Mouse (Mus musculus) megakaryocyte, embryonic 14.5 days (primary cell): ENCODE data around the gene Polr2e.

Experiments used
- FLI1 ChIP-seq: IDR thresholded peaks from 2 replicates; pipeline ENCODE4 v1.6.1; 2012; ENCODE audit warnings: low read length, inconsistent platforms, mixed read lengths
- GATA1 ChIP-seq: IDR thresholded peaks from 3 replicates; pipeline ENCODE4 v1.6.1; 2012; ENCODE audit warnings: mixed read lengths, low read length, inconsistent platforms, borderline replicate concordance

DNA sequence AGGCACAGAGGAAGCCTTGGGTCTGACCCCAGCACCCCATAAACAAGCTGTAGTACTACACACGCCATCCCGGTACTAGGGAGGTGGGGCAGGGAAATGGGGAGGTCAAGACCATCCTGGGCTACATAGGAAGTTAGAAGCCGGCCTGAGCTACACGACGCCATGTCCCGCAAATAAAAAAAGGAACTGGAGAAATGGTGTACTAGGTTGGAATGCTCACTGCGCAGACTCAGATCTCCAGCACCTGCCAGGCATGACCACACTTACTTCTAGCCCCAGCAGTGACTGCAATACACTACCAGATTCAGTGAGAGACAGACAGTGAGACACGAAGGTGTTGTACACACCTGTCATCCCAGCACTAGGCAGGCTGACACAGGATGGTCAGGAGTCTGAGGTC lies 47.9 kb upstream of the Polr2e start:
- TF ChIP-seq GATA1 (no peak), FLI1 (no peak)
